In the genomic region with DNA sequence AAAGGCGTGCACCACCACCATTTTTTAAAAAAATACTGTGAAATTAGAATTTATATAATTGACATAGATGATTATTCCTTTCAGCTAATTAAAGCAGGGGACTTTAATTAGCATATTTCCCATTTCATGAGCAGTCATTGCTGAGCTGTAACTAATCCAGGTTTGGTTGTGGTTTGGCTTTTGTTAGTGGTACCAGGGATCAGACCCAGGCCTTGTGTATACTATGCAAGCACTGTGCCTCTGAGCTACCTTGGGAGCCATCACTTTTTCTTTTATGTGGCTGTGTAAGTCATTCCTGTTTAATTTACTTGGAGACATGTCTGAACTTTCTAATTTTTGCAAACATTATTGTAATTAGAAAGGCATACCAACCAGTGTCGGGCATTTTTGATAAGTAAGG, we compare ENCODE assay signal across 12 mouse cellular contexts. TPM values are rescaled to one million over a fixed set of nuclear protein-coding genes. Genes with fewer than 3 reads are reported as not detected.
DNase-seq lines count a peak whose midpoint lies in the region; ATAC-seq and TF ChIP-seq lines count a peak whose summit lies in the region.
"Had no signal": no experiment of that assay in that cellular context is flagged by ENCODE, and none has a peak within 500 bp of the region (broad histone marks: within the 10 kb centered on the region; RNA-seq: fewer than 3 reads in every experiment).

No protein-coding gene starts in this region.

- H3K4me1 ChIP-seq in forebrain, postnatal 0 days (ENCODE audit: insufficient read depth), result peaks cover 18% of the 10 kb centered on the region
- peaks cover 20% of the 10 kb centered on the region for H3K4me1 ChIP-seq in neural tube, embryonic 12.5 days

- no peaks in the 10 kb centered on the region for H3K9me3 ChIP-seq in forebrain, postnatal 0 days (ENCODE audit: low read length)
- no peaks in the 10 kb centered on the region for H3K9me3 ChIP-seq in neural tube, embryonic 12.5 days
- H3K9me3 ChIP-seq: liver, embryonic 15.5 days had no signal

- no peak for ATAC-seq in forebrain, postnatal 0 days
- ATAC-seq in neural tube, embryonic 12.5 days (ENCODE audit: low FRiP score, low read depth), result no peak

- 48% methylated on average over 2 of the region's 2 CpGs for WGBS in forebrain, postnatal 0 days
- 81% methylated on average over 2 of the region's 2 CpGs for WGBS in neural tube, embryonic 12.5 days

- no peaks in the 10 kb centered on the region for H3K27me3 ChIP-seq in forebrain, postnatal 0 days (ENCODE audit: insufficient read depth, low read length)
- H3K27me3 ChIP-seq in neural tube, embryonic 12.5 days (replicated peaks), result no peaks in the 10 kb centered on the region
- H3K27me3 ChIP-seq: liver, embryonic 15.5 days had no signal

- H3K9ac ChIP-seq in forebrain, postnatal 0 days, result peak overlapping the region; percentile 69
- H3K9ac ChIP-seq in neural tube, embryonic 12.5 days, result no peak overlapping the region
- H3K9ac ChIP-seq: liver, embryonic 15.5 days had no signal

- H3K4me3 ChIP-seq in left cerebral cortex, adult 2 months, result peak overlapping the region; percentile 29; the same call in 1 of the 2 replicates
- peak overlapping the region; percentile 47 for H3K4me3 ChIP-seq in forebrain, postnatal 0 days (ENCODE audit: low read depth, low read length)
- no peak overlapping the region for H3K4me3 ChIP-seq in neural tube, embryonic 12.5 days
- H3K4me3 ChIP-seq: liver, embryonic 15.5 days had no signal

- no peak for TF ChIP-seq CTCF in left cerebral cortex, adult 2 months (IDR thresholded peaks at IDR 0.05)
- no peak for TF ChIP-seq CTCF in forebrain, postnatal 0 days (IDR thresholded peaks at IDR 0.05; ENCODE audit: low read depth)

- no peaks in the 10 kb centered on the region for H3K36me3 ChIP-seq in forebrain, postnatal 0 days (ENCODE audit: insufficient read depth)
- no peaks in the 10 kb centered on the region for H3K36me3 ChIP-seq in neural tube, embryonic 12.5 days
- H3K36me3 ChIP-seq: liver, embryonic 15.5 days had no signal

- peak; percentile 66 for DNase-seq in heart, adult 11 months
- DNase-seq in heart, postnatal 25 days (ENCODE audit: low spot score), result no peak
- DNase-seq in left cerebral cortex, adult 2 months (ENCODE audit: extremely low spot score in 1 of 2, low spot score in 2 of 2), result no peak
- DNase-seq in left cerebral cortex, adult 18-20 months (ENCODE audit: low spot score in 2 of 2), result no peak
- DNase-seq in forebrain, postnatal 0 days, result no peak
- DNase-seq in urinary bladder, postnatal 36 days (ENCODE audit: low spot score in 2 of 2), result no peak
- DNase-seq in retina, postnatal 1 day, result no peak
- DNase-seq: adrenal gland, postnatal 25 days; B cell, adult 2 months had no signal

- intact Hi-C loops in heart, postnatal 25 days (cut with DNase I), result loop anchor here (2.0 kb wide), 1 partner anchor 22 kb away; no protein-coding TSS in a partner anchor
- intact Hi-C loops in left cerebral cortex, adult 2 months (cut with DNase I), result loop anchor here (2.0 kb wide), 1 partner anchor 24 kb away; the partner anchor contains the start of gene Fam214a

- H3K27ac ChIP-seq in left cerebral cortex, adult 2 months, result no peak overlapping the region; the same call in 1 of the 2 replicates
- no peak overlapping the region for H3K27ac ChIP-seq in forebrain, postnatal 0 days (ENCODE audit: low read depth, low read length)
- H3K27ac ChIP-seq in neural tube, embryonic 12.5 days, result no peak overlapping the region
- H3K27ac ChIP-seq: liver, embryonic 15.5 days; macrophage had no signal

- H3K4me2 ChIP-seq in forebrain, postnatal 0 days (ENCODE audit: low read depth), result peak overlapping the region; percentile 51
- peak overlapping the region; percentile 57 for H3K4me2 ChIP-seq in neural tube, embryonic 12.5 days (replicated peaks)

RNA-seq across cellular contexts. Expression of gene Fam214a, which starts 24.6 kb away (rescaled TPM):
- 10 to 100 TPM; 25.2 to 28.8 TPM for total RNA-seq in heart, postnatal 25 days (2021)
- 10 to 100 TPM; 35.3 to 37.5 TPM for total RNA-seq in left cerebral cortex, adult 2 months (2021)
- total RNA-seq in left cerebral cortex, adult 18-20 months (2021), result 10 to 100 TPM; 28.2 to 28.6 TPM
- 22.2 and 33.2 TPM in 2 replicates for total RNA-seq in forebrain, postnatal 0 days (2014; rRNA removed)
- polyA plus RNA-seq in forebrain, postnatal 0 days (2015; fragmentation: Nextera tagmentation; extraction: Ambion mirVana), result 11.6 and 16.0 TPM in 2 replicates
- polyA plus RNA-seq in neural tube, embryonic 12.5 days (2016; fragmentation: Nextera tagmentation; extraction: Ambion mirVana), result 24.9 and 29.1 TPM in 2 replicates
